Mouse (Mus musculus) stomach, postnatal 0 days (tissue): Measurements from ENCODE around the gene Pabpc6. TPM values are rescaled to one million over a fixed set of nuclear protein-coding genes. Genes with fewer than 3 reads are reported as not detected.

Experiments
- ATAC-seq: fragments of 200-750 bp; cut with Nextera tagmentation; 2 replicates; pipeline ENCODE4 v1.8.0; 2017; ENCODE audit not compliant: low FRiP score, low TSS enrichment
- DNase-seq: peaks from one replicate; pipeline ENCODE4 v3.0.0-alpha.2; 2016; ENCODE audit warnings: low spot score
- H3K27ac ChIP-seq: fragments of 300-500 bp; sonication (generic); replicated peaks from 2 replicates; pipeline ENCODE4 v1.5.1; 2014; ENCODE audit warnings: mild to moderate bottlenecking, control low read depth
- H3K27me3 ChIP-seq: fragments of 300-500 bp; sonication (generic); 2 replicates; pipeline ENCODE4 v1.6.1; 2014; ENCODE audit warnings: low read length; ENCODE audit not compliant: control insufficient read depth, insufficient read depth
- H3K36me3 ChIP-seq: fragments of 300-500 bp; sonication (generic); 2 replicates; pipeline ENCODE4 v1.6.1; 2014; ENCODE audit warnings: low read length, mixed read lengths; ENCODE audit not compliant: control insufficient read depth, insufficient read depth
- H3K4me1 ChIP-seq: fragments of 300-500 bp; sonication (generic); replicated peaks from 2 replicates; pipeline ENCODE4 v1.6.1; 2014; ENCODE audit warnings: antibody characterized with exemption; ENCODE audit not compliant: control insufficient read depth, insufficient read depth
- H3K4me2 ChIP-seq: fragments of 300-500 bp; sonication (generic); replicated peaks from 2 replicates; pipeline ENCODE4 v1.6.1; 2014; ENCODE audit warnings: low read depth, mild to moderate bottlenecking, control low read depth, moderate library complexity
- H3K4me3 ChIP-seq: fragments of 300-500 bp; sonication (generic); 2 replicates; pipeline ENCODE4 v1.5.1; 2014; ENCODE audit warnings: low read depth, low read length, control low read depth
- H3K9ac ChIP-seq: fragments of 300-500 bp; sonication (generic); 2 replicates; pipeline ENCODE4 v1.6.1; 2014; ENCODE audit warnings: mild to moderate bottlenecking, low read length, control low read depth, mixed read lengths
- H3K9me3 ChIP-seq: fragments of 300-500 bp; sonication (generic); 2 replicates; pipeline ENCODE4 v1.6.1; 2016; ENCODE audit warnings: low read length; ENCODE audit not compliant: control insufficient read depth
- CTCF ChIP-seq: IDR thresholded peaks from 2 replicates; pipeline ENCODE4 v1.5.1; 2016; ENCODE audit warnings: antibody characterized with exemption, low read depth, mild to moderate bottlenecking, moderate library complexity
- EP300 ChIP-seq: optimal IDR thresholded peaks from 2 replicates; pipeline ENCODE3; 2016; ENCODE audit warnings: antibody characterized with exemption
- WGBS: fragments of 180-500 bp; shearing (Covaris S2); extraction: QIAGEN DNeasy Blood & Tissue Kit; methylation state at CpG from one replicate; pipeline ENCODE4 v1.1.7; 2014; 5-methylcytosine and 5-hydroxymethylcytosine counted together
- polyA plus RNA-seq: library from polyadenylated mRNA; unstranded; fragments of >200 nt; fragmentation: Nextera tagmentation; extraction: Ambion mirVana; gene quantifications from 2 replicates; pipeline ENCODE4 v1.2.1, GENCODE M21; 2015

The Pabpc6 gene
- not detected in 2 replicates for polyA plus RNA-seq

DNA sequence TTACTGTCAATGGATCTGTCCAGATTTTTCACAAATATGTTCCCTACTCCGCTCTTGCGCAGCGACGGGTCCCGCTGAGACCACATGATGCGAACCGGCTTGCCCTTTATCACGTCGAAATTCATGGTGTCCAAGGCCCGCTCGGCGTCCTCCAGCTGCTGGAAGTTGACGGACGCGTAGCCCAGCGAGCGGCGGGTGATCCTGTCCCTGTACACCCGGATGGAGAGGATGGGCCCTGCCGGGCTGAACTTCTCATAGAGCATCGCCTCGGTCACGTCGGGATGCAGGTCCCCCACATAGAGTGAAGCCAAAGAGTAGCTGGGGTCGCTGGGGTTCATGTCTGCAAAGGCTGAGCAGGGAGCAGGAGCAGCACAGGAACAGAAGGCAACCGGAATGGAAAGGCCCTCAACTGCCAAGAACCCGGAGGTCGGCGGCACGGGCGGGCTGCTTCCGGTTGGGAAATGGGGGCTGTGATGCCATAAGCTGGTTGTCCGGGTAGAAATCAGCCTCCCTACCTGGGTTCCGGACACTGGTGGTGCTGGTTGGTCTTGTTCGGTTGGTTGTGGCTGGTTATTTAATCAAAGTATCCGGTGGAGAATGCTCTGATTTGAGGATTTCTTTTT is at the start of gene Pabpc6:
TSS of gene Pabpc6 (minus strand) at position 435 of the 623 bp plus-strand sequence.
- Histone ChIP-seq H3K27ac (no peak within 1 kb of the TSS), H3K9me3 (no peaks in the 10 kb centered on the region), H3K4me2 (no peak within 1 kb of the TSS), H3K27me3 (no peaks in the 10 kb centered on the region), H3K36me3 (no peaks in the 10 kb centered on the region), H3K4me3 (no peak within 1 kb of the TSS), H3K9ac (no peak within 1 kb of the TSS), H3K4me1 (no peaks in the 10 kb centered on the region)
- no peak for ATAC-seq
- TF ChIP-seq EP300 (no peak), CTCF (no peak)
- DNase-seq: no peak
- 90% methylated on average over 36 of the region's 36 CpGs for WGBS

DNA sequence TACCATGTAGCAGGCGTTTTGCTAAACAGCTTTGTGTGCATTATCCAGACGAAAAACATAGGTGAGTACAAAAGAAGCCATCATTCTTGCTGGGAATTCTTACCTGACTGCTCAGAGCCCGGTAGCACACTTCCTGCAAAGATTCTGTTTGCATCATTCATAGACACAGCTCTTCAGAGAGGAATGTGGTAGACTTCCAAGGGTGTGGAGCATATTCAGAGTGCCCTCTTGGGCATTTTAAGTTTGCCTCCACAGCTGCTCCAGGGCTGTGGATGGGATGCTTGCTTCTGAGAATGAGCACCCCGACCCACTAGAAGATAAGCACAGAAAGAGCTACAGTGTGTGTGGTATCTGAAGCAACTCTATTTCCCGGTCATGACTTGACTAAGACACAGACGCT is 41.4 kb upstream of the Pabpc6 start:
- WGBS: 77% methylated on average over 6 of the region's 6 CpGs
- TF ChIP-seq CTCF: no peak
- TF ChIP-seq EP300: no peak
- ATAC-seq (no peak), DNase-seq (no peak)
- Histone ChIP-seq H3K9me3 (no peaks in the 10 kb centered on the region), H3K36me3 (no peaks in the 10 kb centered on the region), H3K4me3 (no peak overlapping the region), H3K27ac (no peak overlapping the region), H3K4me2 (no peak overlapping the region), H3K9ac (no peak overlapping the region), H3K4me1 (no peaks in the 10 kb centered on the region), H3K27me3 (no peaks in the 10 kb centered on the region)

DNA sequence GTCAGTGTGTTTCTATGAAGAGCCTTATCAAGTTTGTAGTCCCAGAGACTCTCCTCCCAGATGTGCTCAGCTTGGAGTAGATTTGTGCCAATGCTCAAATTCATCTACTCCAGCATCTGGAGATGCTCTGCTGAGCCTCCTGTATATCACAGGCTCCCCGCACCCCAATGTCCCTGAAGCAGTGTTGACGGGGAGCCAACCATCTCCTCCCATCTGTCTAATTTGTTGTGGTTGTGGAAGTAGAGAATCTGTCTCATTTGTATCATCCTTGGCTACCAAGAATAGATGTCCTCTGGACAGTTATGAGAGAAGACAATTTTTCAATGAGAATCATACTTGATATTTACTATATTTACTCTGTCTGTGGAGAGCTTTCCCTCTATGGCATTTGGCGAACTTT is 39.4 kb upstream of the Pabpc6 start:
- DNase-seq: no peak
- no peaks in the 10 kb centered on the region for H3K27me3 ChIP-seq
- H3K27ac ChIP-seq: no peak overlapping the region
- WGBS: 87% methylated on average over 3 of the region's 3 CpGs
- no peak overlapping the region for H3K9ac ChIP-seq
- no peak for ATAC-seq
- no peaks in the 10 kb centered on the region for H3K4me1 ChIP-seq
- no peak overlapping the region for H3K4me2 ChIP-seq
- H3K9me3 ChIP-seq: no peaks in the 10 kb centered on the region
- TF ChIP-seq EP300 (no peak), CTCF (no peak)
- no peak overlapping the region for H3K4me3 ChIP-seq
- H3K36me3 ChIP-seq: no peaks in the 10 kb centered on the region

DNA sequence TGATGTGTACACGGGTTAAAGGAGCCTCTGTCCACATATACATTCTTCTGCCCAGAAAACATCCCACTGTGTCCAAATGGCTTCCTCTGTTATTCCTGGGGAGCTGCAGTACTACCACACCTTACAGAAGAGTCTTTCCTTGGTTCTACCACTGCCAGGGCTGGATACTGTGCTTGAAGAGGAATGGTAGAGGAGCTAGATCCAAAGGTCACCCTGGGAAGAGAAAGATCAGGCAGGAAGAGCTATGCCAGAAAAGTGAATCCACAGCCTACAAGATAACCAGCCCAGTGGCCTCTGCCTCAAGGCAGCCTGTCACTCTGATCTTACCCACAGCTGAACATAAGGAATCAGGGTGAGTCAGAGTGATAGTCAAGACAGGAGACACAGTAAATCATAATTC is 37.8 kb upstream of the Pabpc6 start:
- Histone ChIP-seq H3K27ac (no peak overlapping the region), H3K9me3 (no peaks in the 10 kb centered on the region), H3K4me2 (no peak overlapping the region), H3K4me3 (no peak overlapping the region), H3K9ac (no peak overlapping the region), H3K36me3 (no peaks in the 10 kb centered on the region), H3K4me1 (no peaks in the 10 kb centered on the region), H3K27me3 (no peaks in the 10 kb centered on the region)
- TF ChIP-seq CTCF (no peak), EP300 (no peak)
- WGBS: 42% methylated on average over 1 of the region's 1 CpGs
- no peak for ATAC-seq
- DNase-seq: no peak

DNA sequence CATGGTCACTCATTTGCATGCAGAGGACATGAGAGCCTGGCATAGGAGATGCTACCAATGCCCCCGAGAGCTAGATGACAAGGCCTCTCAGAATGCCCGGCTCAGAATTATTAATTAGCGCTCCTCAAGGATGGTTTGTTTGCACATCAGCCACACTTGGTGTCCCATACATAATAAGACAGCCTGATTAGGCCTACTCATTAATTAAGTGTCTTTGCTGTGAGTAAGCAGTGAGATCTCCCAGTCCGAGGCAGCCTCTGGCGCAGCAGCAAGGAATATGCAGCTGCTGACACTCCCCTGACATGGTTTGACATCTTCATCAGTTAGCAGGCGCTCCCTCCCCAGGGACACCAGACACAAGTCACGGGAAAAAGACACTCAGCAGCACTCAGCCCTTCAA is 28.2 kb upstream of the Pabpc6 start:
- TF ChIP-seq EP300 (no peak), CTCF (no peak)
- ATAC-seq: no peak
- Histone ChIP-seq H3K36me3 (no peaks in the 10 kb centered on the region), H3K9ac (no peak overlapping the region), H3K4me2 (no peak overlapping the region), H3K4me3 (no peak overlapping the region), H3K4me1 (no peaks in the 10 kb centered on the region), H3K27ac (no peak overlapping the region), H3K27me3 (no peaks in the 10 kb centered on the region), H3K9me3 (no peaks in the 10 kb centered on the region)
- no peak for DNase-seq
- 69% methylated on average over 7 of the region's 7 CpGs for WGBS

DNA sequence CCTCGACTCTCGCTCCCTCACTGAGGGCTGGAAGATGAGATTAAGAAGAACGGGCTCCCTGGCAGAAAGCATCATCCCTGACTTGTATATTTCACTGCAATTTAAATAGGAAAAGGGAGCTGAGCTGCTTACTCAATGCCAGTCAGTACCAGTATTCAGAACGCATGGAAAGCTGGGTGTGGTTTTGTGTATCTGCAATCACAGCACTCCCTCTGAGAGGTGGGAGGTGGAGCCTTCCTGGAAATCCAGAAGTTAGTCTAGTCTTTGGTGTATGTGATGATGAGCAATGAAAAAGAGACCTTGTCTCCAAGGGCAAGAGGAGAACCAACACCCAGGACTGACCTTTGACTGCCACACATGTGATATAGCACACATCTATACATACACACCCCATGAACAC is 21.7 kb upstream of the Pabpc6 start:
- TF ChIP-seq CTCF: no peak
- TF ChIP-seq EP300: no peak

More for the DNA sequence above, 21.7 kb upstream of the Pabpc6 start:
- no peak for DNase-seq
- Histone ChIP-seq H3K4me2 (no peak overlapping the region), H3K27ac (no peak overlapping the region), H3K9ac (no peak overlapping the region), H3K4me3 (no peak overlapping the region), H3K36me3 (no peaks in the 10 kb centered on the region), H3K27me3 (no peaks in the 10 kb centered on the region), H3K4me1 (no peaks in the 10 kb centered on the region), H3K9me3 (no peaks in the 10 kb centered on the region)
- 74% methylated on average over 4 of the region's 4 CpGs for WGBS
- ATAC-seq: no peak
